Mouse (Mus musculus) ovary, adult 18-20 months (tissue): ENCODE measurements around the gene Nemf.
"Not testable (repeated sequence)": the region's sequence is repeated elsewhere in the genome, so short reads cannot be mapped to it uniquely, and the experiment has no call there.

Experiments used
- DNase-seq: peaks from one replicate; pipeline ENCODE4 v3.0.0; 2022; ENCODE audit warnings: low spot score, mixed read lengths

The Nemf gene

DNA sequence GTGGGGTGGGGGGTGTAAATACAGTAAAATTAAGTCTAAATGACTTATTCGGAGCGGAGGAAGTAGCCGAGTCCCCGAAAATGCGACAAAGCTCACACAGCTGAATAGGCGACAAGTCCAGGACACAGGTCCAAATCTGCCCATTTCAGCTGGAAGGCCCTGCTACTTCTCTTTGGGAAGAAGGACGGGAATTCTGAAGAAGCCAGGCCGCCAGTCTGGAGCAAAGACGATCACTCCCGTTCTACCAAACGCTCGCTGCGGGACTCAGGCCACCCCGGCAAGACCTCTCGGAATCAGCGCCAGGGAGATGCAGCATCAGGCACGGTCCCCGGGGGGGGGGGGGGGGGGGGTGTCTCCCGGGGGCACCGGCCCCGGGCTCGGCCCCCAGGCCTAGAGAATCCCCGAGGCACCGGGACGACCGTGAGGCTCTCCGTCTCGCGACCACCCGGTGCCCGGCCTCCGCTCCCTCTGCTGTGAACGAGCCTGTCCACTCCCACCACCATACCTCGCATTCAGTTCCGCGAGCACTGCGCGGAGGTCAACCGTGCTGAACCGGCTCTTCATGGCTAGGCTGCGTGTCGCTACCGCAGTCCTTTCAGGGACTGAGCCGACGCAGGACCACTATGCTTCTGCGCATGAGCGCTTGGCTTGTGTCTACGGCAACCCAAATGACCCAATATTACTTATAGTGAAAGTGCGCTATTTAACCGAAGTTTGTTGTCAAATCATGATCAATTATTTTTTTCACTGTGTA lies at the start of gene Nemf:
Gene Nemf (minus strand): TSS at position 620 of the 754 bp plus-strand sequence.
- DNase-seq = peak; percentile 77

DNA sequence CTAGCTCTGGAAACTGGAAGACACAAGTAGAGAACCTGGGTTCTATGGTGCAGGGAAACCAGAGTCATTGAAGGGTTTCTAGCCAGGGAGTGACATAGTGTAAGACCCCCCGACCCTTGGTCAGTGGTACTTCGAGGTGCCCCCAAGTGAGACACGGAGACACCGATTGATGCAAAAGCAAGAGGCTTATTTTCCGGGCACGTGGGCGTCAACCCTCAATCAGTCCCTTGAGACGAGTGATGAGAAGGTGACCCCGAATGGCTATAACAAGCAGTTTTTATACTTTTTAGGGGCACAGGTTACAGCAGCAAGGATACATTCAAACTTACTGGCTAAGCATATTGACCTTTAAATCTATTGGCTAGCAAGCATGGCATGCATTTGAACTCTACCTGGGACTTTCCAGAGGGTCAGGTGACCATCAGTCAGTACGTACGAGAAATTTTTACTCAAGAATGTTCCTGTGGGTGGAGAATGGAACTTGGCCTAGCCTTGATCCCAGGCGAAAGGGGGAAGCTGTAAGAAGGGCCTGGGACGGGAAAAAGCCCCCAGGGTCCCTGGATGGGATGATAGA lies 45.7 kb upstream of the Nemf start:
- no peak for DNase-seq

DNA sequence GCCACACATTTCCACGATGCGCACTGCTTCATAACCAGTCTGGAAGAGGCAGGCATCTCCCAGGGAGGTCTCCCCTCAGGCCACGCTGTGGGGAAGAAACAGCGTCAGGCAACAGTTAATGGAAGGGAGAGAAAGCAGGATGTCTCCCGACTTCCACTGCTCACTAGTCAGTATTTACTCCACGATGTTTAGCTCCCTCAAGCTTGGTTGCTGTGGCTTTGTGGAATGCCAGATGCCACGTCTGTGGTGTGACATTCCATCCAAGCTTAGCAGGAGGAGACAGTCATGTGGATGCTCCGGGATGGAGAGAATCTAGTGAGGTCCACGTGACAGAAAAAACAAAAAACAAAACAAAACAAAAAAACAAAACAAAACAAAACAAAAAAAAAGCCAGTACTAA lies 45.1 kb upstream of the Nemf start:
- no peak for DNase-seq

DNA sequence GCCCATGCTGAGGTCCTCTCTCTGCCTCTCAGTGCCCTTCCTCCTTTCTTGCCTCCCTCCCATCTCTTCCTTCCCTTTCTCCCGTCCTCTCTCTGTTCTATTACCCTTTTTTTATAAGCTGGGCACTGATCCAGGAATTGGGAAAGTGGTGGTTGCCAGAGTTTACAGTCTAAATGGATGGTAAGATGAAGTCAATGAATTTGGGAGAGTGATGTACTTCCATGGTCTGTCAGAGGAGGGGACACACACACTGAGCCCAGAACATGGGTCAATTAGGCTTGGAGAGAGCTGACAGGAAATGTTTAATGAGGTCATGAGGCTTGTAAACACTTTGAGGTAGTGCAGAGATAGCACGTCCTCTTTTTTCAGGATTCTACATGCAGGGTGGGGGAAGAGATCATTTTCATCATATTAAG lies 43.9 kb upstream of the Nemf start:
- no peak for DNase-seq

DNA sequence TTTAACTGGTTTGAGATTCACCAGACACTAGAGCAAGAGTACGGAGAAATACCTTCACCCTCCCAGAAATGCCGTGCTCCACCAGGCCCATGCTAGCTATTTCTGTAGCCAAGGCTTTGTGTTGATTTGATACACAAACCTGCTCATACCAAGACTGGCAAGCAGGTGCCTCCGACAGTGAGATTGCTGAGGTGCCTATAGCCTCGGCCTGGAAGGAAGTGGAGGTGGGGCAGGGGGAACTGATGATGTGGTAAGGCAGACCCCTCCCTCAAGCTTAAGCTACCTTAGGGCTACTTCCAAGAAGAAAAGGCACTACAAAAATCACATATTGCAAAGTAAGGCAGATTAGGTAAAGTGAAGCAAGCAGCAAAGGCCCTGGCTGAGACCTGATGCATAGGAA lies 43.4 kb upstream of the Nemf start:
- DNase-seq = no peak

DNA sequence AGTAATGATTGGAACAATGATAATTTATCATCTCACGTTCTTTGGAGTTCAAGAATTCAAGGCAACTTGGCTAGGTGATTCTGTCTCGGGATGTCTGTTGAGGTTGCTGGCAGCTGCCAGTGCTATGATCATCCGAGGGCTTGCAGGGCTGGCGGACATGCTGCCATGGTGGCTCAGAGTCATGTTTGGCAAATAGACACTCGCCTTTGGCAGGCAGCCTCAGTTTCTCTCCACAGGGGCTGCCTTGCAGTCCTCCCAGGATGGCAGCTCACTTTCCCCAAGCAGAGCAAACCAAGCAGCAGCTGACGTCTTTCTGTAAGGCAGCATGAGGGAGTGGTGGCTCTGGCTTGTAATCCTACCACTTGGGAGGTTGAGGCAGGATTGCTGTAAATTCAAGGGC lies 37.5 kb upstream of the Nemf start:
- DNase-seq = no peak

DNA sequence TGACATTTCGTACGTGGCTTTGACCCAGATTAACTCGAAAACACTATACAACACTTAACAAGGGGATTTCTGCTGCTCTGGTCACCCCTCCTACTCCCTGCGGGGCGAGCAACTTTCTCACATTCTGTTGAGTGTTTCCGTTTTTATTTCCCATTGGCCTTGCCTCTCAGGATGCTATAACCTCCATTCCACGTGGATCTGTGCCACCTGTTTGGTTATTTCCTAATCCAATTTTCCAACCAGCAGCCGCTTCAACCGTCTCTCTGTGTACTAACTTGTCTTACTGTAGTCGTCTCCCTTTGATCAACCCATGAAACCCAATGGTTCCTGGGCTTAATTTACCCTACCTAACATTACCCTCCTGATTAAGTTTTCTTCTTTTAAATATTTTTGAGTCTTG lies 36.1 kb upstream of the Nemf start:
- DNase-seq = no peak

DNA sequence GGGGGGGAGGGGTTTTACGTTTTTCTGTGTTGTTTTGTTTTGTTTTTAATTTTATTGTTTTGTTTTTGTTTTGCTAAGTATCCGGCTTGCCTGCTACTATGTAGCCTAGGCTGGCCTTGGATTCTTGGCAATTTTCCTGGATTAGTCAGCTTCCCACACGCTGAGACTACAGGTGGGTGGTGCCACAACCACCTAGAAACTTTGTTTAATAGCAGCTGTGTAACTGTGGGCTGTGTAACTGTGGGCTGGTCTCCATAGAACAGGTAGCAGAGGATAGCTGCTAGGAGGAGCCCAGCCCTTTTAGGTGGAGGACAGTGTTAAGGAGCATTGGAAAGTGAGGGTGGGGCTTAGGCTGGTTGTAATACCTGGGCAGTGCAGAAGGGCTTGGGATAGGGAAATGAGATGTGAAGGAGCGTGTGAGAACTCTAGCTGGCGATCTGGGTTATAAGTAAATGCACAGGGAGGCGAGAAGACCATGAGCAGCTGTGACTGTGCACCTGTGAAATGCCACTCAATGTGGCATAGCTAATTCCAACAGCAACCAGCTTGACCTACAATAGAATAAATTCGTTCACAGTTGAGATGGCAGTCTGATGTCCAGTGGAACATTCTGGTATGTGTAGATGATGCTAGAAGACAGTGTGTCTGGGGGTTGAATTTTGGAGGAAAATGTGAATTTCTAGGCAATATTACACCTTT lies 33.2 kb upstream of the Nemf start:
- no peak for DNase-seq

DNA sequence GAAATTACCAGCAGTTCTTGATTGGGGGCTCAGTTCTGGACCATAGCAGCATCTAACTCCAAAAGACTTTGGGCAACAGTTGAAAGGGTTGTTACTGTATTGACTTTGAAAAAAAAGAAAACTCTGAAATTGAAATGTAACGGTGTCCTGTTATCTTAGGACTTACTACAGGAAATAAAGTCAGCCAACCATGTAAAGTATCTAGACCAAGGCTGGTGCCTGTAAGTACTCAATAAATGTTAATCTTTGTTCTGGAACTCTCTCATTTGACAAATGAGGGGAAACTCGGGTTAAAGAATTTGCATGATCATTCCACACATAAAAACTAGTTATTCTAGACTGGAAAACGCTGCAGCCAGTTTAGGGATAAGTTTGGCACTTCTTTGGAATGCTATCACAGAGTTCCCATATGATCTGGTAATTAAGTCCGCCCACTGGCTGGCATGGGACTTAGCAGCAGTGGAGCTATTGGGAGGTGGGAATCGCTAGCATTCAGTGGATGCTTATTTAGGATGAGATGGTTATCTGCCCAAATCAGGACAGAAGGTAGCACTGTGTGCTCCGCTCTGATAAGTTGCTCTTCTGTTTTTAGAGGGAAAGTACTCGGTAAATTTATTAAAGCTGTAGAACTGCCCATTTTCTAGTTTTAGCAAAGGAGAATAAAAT lies 32.4 kb upstream of the Nemf start:
- DNase-seq = no peak

DNA sequence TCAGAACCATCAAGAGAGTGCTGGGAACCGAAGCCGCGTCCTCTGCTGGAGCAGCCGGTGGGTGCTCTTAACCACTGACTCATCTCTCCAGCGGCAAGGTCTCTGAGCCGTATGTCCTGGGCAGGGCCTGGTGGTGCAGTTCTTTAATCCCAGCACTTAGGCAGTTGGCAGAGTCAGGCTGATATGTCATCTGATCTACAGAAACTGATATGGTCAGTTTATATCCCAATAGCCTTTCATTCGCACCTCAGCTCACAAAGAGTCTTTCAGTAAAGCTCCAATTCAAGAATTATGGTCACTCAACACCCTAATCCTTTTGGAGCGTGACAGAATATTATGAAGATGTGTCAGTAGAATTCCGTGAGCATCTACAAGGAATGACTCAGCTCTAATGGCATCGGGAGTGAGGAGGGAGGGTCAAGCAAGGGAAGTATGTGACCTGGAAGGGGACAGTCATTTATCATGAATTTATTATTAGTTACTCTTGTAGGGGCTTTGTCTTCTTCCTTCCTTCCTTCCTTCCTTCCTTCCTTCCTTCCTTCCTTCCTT lies 31.4 kb upstream of the Nemf start:
- no peak for DNase-seq

DNA sequence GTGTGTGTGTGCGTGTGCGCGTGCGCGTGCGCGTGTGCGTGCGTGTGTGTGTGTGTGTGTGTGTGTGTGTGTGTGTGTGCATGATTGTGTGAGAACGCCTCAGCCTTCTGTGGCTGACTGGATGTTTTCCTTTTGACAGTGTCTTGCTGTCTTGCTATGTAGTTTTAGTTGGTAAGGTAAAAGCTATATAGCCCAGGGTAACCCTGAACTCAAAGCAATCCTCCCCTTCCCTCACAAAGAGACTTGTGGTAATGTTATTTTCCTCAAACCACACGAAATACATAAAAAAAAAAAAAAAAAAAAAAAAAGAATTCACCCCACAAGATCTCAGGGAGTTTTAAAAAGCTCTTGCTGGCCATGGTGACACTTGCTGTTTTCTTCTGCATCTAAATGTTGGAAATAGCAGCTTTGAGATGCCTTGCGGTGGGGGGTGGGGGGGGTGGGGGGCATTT lies 29.3 kb upstream of the Nemf start:
- not testable (repeated sequence) for DNase-seq

DNA sequence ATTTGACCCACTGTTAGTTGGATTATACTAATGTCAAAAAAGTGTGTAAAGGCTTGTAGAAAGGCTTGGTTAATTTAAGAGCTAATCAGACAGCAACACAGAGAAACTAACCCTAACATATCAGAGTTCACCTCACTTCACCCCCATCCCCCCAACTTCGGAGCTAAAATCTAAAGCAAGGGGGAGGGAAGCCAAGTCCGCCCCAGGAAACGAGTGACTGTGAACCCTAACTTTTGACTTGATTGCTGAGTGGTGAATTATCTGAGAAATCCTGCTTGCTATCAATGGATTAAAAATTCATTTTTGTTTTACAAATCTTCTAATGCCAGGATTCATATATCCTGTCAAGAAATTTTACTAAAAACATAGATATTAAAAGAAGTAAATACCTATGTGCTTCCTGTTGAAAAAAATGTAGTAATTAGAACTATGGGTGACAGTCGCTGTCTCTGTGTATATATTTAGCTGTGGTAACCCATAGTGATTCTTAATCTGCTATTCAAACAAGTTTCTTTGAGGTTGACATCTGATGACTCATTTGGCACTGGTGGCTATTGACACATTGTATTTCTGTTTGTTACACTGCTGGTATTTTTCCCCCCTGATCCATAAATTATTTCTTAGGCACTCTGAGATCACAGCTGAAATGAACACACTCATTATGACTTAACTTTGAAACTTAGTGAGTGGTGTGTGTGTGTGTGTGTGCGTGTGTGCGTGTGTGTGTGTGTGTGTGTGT lies 28.7 kb upstream of the Nemf start:
- no peak for DNase-seq

DNA sequence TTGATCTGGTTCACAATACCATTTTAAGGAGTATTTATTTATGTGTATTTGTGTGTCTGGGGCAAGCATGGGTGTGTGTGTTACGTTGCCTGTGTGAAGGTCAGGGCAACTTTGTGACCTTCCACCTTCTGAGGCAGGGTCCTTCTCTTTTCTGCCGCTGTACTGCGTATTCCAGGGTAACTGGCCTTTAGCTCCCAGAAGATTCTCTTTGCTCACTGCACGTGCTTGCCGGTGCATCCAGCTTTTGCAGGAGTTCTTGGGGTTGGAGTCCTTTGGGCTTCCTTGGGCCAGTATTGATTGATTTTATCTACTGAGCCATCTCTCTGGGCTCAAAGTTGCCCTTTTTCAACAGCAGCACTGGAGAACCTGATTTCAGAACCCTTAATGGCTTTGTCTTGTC lies 27.6 kb upstream of the Nemf start:
- no peak for DNase-seq

DNA sequence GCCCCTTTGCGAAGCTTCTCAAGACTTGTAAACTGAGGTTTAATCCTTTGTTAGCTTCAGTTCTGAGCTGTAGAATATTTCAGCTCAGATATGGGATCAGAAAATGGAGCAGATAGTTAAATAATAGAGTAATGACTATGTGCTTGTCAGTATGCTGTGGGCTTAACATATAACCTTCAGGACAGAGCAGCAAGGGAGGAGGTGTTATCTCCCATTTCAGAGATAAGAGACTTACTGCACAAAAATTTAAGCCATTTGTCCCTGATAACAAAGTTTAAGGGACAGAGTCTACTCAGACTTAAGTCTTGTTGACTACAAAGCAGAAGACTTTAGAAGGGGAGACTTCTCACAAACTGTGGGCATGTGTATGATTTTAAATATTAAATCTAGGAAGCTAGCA lies 25.9 kb upstream of the Nemf start:
- DNase-seq = no peak

DNA sequence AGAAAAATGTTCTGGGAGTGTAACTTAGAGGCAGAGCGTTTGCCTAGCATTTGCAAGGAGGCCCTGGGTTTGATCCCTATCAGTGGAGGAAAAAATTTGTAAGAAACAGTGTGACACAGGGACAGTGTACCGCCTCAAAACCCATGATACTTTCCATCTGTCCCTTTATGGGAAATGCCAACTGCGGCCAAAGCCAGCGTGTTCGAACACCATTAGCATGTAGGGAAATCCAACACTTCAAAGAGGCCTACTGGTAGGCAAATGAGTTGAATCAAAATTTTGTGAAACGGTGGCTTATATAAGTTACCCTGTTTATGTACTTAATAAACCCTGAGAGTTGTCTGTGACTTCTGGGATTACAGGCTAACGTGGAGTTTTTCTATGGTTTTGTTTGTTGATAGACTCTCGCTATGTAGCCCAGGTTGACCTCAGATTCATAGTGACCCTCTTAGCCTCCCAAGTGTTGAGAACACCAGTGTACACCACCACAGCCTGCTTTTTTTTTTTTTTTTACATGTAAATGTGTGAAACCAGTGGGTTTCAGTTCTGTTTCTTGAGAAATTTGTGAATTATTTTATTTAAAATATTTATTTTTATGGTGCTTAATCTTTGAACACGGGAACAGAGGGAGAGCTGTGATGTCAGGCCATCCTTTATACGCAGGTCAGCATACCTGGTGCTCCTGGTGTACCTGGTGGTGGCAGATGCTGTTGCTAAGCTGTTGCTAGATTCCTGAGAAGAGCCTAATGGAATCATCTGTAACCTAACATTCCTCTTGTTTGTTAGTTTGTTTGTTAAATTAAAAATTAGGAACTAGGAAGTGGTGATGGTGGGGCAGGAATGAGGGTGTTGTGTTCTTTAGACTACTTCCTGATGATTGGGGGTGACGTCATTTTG lies 21.8 kb upstream of the Nemf start:
- no peak for DNase-seq

DNA sequence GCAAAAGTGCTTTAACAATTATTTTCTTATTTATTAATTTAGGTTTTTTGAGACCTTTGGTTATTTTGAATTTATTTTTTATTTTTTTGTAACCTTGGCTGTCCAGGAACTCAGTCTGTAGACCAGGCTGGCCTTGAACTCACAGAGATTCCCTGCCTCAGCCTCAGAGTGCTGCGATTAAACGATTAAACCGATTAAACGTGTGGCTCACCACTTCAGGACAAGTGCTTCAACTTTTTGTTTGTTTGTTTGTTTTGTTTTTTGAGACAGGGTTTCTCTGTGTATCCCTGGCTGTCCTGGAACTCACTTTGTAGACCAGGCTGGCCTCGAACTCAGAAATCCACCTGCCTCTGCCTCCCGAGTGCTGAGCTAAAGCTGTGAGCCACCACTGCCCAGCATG lies 20.7 kb upstream of the Nemf start:
- DNase-seq = not testable (repeated sequence)

DNA sequence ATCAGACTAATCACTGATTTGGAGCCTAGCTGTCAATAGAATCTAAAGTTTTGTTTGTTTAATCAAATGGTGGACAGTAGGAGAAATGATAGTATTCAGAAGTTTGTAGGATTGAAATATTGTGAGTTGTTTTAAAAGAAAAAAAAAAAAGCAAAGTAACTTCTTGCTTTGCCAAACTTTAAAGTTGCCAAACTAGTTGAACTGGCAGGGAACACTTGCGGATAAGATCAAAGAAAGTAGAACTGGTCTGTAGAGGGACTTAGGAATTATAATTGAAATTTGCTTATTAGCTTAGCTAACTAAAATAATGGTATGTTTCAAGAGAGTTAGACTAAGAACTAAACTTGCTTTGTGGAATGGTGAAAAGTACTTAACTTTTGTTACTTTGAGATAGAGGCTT lies 20.2 kb upstream of the Nemf start:
- no peak for DNase-seq

DNA sequence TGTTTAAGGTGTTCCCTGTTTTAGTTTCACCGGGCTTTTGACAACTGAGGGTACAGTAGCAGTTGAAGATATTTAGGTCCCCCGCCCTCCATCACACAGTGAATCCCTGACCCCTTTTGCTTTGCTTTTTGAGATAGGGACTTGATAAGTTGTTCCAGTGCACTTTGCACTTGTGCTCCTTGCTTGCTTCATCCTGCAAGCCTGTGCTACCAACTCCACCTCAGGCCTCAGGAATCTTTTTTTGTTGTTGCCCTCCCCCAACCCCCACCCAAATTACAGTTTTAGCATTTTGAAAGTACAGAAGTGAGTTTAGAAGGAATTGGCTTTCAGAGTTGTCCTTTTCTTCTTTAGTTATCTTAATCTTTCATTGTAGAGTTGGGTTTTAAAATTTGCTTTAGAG lies 19.2 kb upstream of the Nemf start:
- DNase-seq = no peak

DNA sequence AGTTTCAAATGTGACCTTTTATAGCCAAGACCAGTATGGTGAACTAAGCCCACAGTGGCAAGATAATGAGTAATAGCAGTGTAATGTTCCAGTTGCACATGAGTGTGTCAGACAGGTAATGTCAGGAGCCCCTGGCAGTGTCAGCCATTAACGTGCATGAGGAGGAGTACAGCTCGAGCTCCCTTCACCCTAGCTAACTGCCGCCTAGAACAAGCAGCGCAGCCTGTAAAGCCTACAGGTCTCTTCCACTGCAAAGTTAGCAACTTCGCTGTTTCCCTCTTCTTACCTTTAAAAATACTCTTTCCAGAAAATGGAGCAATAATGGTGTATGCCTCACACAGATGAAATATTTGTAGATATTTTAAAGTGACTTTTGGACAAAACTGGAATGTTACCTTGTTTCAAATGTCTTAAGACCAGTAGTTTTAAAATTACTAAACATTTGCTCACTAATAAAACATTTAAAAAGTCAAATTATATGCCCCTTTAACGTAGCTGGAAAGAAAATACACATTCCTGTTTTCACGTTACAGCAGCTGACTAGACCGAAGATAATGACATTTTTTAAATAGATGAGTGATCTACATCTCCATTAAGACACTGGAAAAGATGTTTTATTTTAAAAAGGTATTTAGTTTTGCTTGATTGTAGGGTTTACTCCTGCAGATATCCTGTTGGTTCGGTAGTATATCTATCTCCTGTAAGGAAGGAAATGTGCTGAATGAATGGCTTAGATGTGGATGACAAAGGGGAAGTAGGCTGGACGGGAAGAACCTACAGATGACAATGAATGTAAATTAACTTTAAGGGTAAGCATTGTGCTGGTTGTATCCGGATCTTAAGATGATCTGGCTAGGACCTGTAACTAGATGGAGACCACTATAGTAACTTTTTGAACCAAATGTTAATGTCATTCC lies 17.1 kb upstream of the Nemf start:
- no peak for DNase-seq
